Mouse (Mus musculus) cerebellum, adult 2 months (tissue): ENCODE data around the gene Dlg4. TPM values are rescaled to one million over a fixed set of nuclear protein-coding genes. Genes with fewer than 3 reads are reported as not detected.

Experiments used
- DNase-seq, 2 experiments: peaks; one replicate each; pipeline ENCODE4 v3.0.0; 2021
- H3K27ac ChIP-seq: fragments of 200-500 bp; 2 replicates; pipeline ENCODE4 v1.5.1; 2012; ENCODE audit warnings: low read length, control low read depth, inconsistent platforms; ENCODE audit not compliant: insufficient read depth
- H3K27me3 ChIP-seq: fragments of 200-500 bp; 2 replicates; pipeline ENCODE4 v1.6.1; 2012; ENCODE audit warnings: inconsistent platforms, mild to moderate bottlenecking, low read length, moderate library complexity; ENCODE audit not compliant: control insufficient read depth, insufficient read depth
- H3K4me1 ChIP-seq: fragments of 200-500 bp; 2 replicates; pipeline ENCODE4 v1.6.1; 2011; ENCODE audit warnings: low read length; ENCODE audit not compliant: control insufficient read depth, insufficient read depth
- H3K4me3 ChIP-seq: fragments of 200-500 bp; replicated peaks from 2 replicates; pipeline ENCODE3; 2011; ENCODE audit warnings: mild to moderate bottlenecking, low read depth, low read length, control low read depth; ENCODE audit not compliant: insufficient read depth
- CTCF ChIP-seq: fragments of 200-500 bp; IDR thresholded peaks from 2 replicates; pipeline ENCODE4 v1.5.1; 2011; ENCODE audit warnings: low read depth, mild to moderate bottlenecking, control low read depth, low read length, moderate library complexity, borderline replicate concordance; ENCODE audit not compliant: insufficient read depth
- POLR2A ChIP-seq: fragments of 200-500 bp; IDR thresholded peaks from 2 replicates; pipeline ENCODE4 v1.6.1; 2011; ENCODE audit warnings: low read length, control low read depth, borderline replicate concordance; ENCODE audit not compliant: insufficient read depth
- WGBS: fragments of 180-500 bp; shearing (Covaris S2); methylation state at CpG from one replicate; pipeline ENCODE4 v1.1.7; 2018; 5-methylcytosine and 5-hydroxymethylcytosine counted together
- polyA plus RNA-seq: library from polyadenylated mRNA; depleted of rRNA; stranded (reverse); fragments of >200 nt; gene quantifications from 2 replicates; pipeline ENCODE4 v1.2.3, GENCODE M21; 2012

Gene Dlg4
- polyA plus RNA-seq, 1 experiment: 352 TPM

- 4% methylated on average over 9 of the region's 9 CpGs for WGBS
- TF ChIP-seq POLR2A (no peak), CTCF (no peak)
Observed at GRCm38 (mm10) chr11:70027397-70027796, 10.7 kb downstream of the Dlg4 start.

GRCm38 (mm10) chr11:70028401-70029129 lies 11.8 kb downstream of the Dlg4 start:
- 17% methylated on average over 12 of the region's 12 CpGs for WGBS
- Histone ChIP-seq H3K27me3 (no peaks in the 10 kb centered on the region), H3K27ac (peak overlapping the region; percentile 41), H3K4me1 (peaks cover 19% of the 10 kb centered on the region; the same call in 1 of the 2 replicates), H3K4me3 (peak overlapping the region; percentile 53)
- no peak for TF ChIP-seq POLR2A
- peak in 1 of 2 experiments; percentile 36 for DNase-seq

More at GRCm38 (mm10) chr11:70027397-70027796, 10.7 kb downstream of the Dlg4 start:
- peak overlapping the region; percentile 56 for H3K4me3 ChIP-seq
- H3K4me1 ChIP-seq: peaks cover 19% of the 10 kb centered on the region; the same call in 1 of the 2 replicates
- DNase-seq: peak; percentile 73 to 78
- peak overlapping the region; percentile 78 for H3K27ac ChIP-seq
- no peaks in the 10 kb centered on the region for H3K27me3 ChIP-seq

DNA sequence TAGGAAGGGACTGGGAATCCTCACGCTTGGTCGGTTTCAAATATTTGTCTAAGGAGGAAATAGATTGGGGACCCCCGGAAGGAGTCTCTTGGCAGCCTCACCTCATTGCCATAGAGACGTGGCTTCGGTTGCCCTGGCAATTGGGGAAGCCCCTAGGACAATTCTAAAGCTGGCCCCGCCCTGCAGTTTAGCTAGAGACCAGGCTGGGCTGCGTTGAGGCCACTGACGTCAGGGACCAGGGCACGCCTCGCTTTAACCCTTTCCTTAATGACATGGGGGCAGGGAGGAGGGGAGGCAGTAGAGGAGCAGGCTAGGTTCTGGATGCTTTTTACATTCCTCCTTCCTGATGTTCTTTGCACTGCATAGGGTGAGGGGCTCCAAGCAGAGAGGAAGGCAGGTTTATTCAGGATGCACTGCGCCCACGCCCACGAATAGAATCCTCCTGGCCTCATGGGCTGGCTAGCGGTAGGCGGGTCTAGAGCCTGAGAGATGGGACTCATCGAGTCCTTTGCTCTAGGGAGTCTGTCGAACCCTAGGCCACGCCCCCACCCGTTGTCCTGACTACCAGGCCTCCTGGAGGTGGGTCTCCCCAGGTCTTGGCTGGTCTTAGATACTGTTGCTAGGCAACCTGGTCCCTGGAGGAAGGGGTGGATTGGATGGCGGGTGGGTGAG lies 12.5 kb downstream of the Dlg4 start:
- WGBS: 5% methylated on average over 20 of the region's 20 CpGs
- TF ChIP-seq POLR2A: no peak
- TF ChIP-seq CTCF: no peak
- Histone ChIP-seq H3K4me1 (peaks cover 16% of the 10 kb centered on the region; the same call in 1 of the 2 replicates), H3K27me3 (no peaks in the 10 kb centered on the region), H3K27ac (peak overlapping the region; percentile 41; the same call in 1 of the 2 replicates), H3K4me3 (peak overlapping the region; percentile 53)
- peak; percentile 67 to 75 for DNase-seq

- no peak overlapping the region; the same call in 1 of the 2 replicates for H3K27ac ChIP-seq
- TF ChIP-seq CTCF: no peak
- no peak for TF ChIP-seq POLR2A
- H3K4me1 ChIP-seq: peaks cover 11% of the 10 kb centered on the region; the same call in 1 of the 2 replicates
- no peak for DNase-seq
- WGBS: 22% methylated on average over 11 of the region's 11 CpGs
- H3K4me3 ChIP-seq: no peak overlapping the region
- H3K27me3 ChIP-seq: no peaks in the 10 kb centered on the region
Observed at GRCm38 (mm10) chr11:70029829-70030550, 13.2 kb downstream of the Dlg4 start.

DNA sequence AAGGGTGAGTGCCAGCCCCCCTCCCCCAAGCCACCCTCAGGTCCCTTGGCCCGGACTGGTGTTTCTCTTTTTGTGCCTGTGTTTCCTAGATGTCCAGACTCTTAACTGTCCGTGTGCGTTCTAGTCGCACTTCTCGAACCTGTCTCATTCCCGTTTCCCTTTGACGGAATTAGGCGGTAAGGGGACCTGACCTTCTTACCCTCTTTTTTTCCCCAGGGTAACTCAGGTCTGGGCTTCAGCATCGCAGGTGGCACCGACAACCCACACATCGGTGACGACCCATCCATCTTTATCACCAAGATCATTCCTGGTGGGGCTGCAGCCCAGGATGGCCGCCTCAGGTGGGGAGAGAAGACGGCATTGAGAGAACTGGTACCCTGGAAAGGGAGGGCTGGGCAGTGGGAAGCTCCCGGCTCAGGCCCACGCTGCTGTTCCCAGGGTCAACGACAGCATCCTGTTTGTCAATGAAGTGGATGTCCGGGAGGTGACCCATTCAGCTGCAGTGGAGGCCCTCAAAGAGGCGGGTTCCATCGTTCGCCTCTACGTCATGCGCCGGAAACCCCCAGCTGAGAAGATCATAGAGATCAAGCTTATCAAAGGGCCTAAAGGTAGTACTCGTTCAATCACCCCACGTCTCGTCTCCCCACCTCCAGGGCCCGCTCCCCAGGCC lies 14.0 kb downstream of the Dlg4 start:
- TF ChIP-seq POLR2A (no peak), CTCF (no peak)
- Histone ChIP-seq H3K4me1 (peaks cover 11% of the 10 kb centered on the region; the same call in 1 of the 2 replicates), H3K27ac (no peak overlapping the region; the same call in 1 of the 2 replicates), H3K27me3 (no peaks in the 10 kb centered on the region), H3K4me3 (no peak overlapping the region)
- 84% methylated on average over 28 of the region's 28 CpGs for WGBS
- no peak for DNase-seq

DNA sequence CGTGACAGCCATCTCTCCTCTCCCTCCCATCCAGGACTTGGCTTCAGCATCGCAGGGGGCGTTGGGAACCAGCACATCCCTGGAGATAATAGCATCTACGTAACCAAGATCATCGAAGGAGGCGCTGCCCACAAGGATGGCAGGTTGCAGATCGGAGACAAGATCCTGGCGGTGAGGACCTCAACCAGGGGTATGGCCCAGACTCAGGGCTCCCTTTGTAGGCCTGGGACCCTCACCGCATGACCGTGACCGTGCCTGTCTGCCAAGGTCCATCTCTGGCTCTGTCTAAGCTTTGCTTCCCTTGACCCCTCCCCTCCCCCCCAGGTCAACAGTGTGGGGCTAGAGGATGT lies 14.6 kb downstream of the Dlg4 start:
- DNase-seq: no peak
- WGBS: 95% methylated on average over 11 of the region's 11 CpGs
- no peaks in the 10 kb centered on the region for H3K27me3 ChIP-seq
- H3K27ac ChIP-seq: no peak overlapping the region
- no peak overlapping the region for H3K4me3 ChIP-seq
- peaks cover 11% of the 10 kb centered on the region; the same call in 1 of the 2 replicates for H3K4me1 ChIP-seq
- TF ChIP-seq CTCF: no peak
- TF ChIP-seq POLR2A: no peak

DNA sequence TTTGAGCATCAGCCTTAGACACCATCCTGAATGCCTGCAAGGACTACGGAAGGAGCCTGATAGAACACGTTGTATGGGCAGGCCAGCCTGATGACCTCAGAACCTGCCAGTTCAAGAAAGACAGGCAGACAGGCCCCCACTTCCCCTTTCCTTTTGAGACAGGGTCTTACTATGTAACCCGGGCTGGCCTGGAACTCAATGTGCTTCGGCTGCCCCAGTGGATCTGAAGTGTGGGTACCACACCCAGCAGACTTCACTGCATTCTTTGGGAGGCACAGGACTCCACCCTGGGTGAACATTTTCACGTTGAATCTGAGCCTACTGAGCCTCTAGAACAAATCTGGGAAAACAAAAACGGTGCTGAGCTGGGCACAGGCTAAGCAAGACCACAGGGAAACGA lies 21.4 kb downstream of the Dlg4 start:
- Histone ChIP-seq H3K27me3 (no peaks in the 10 kb centered on the region), H3K4me3 (no peak overlapping the region), H3K27ac (no peak overlapping the region), H3K4me1 (peaks cover 21% of the 10 kb centered on the region)
- DNase-seq: no peak
- 82% methylated on average over 7 of the region's 7 CpGs for WGBS
- no peak for TF ChIP-seq CTCF
- TF ChIP-seq POLR2A: no peak
